Mouse (Mus musculus): ENCODE data around the gene Bloc1s3. TPM values are rescaled to one million over a fixed set of nuclear protein-coding genes. Genes with fewer than 3 reads are reported as not detected.
"Not testable (repeated sequence)": the region's sequence is repeated elsewhere in the genome, so short reads cannot be mapped to it uniquely, and the experiment has no call there.

Bloc1s3 gene
- total RNA-seq, 2 experiments from 2014 or later, result 2.0 to 2.2 TPM

- no peak for DNase-seq
- intact Hi-C loops (cut with DNase I), result no loop called here
Measured at GRCm38 (mm10) chr7:19520032-19520431, 11.9 kb upstream of the Bloc1s3 start.

- intact Hi-C loops (cut with DNase I), result loop anchor here (2.0 kb wide), 1 partner anchor 75 kb away; no protein-coding TSS in a partner anchor
- no peak for DNase-seq
Measured at GRCm38 (mm10) chr7:19517652-19518365, 9.6 kb upstream of the Bloc1s3 start, which contains the start of gene Nkpd1. TSS of gene Nkpd1 (plus strand) at chr7:19517838.

GRCm38 (mm10) chr7:19512353-19512752 is 4.2 kb upstream of the Bloc1s3 start:
- intact Hi-C loops (cut with DNase I), result no loop called here
- no peak for DNase-seq

GRCm38 (mm10) chr7:19511934-19512333 is 3.8 kb upstream of the Bloc1s3 start:
- DNase-seq, result not testable (repeated sequence)

GRCm38 (mm10) chr7:19509786-19510185 is 1.6 kb upstream of the Bloc1s3 start:
- intact Hi-C loops (cut with DNase I), result no loop called here
- no peak for DNase-seq

More at GRCm38 (mm10) chr7:19511934-19512333, 3.8 kb upstream of the Bloc1s3 start:
- intact Hi-C loops (cut with DNase I), result not testable (repeated sequence)

- intact Hi-C loops (cut with DNase I), result no loop called here
- DNase-seq, result no peak
Measured at GRCm38 (mm10) chr7:19508924-19509568, 879 bp upstream of the Bloc1s3 start.

GRCm38 (mm10) chr7:19507612-19507981 is 570 bp downstream of the Bloc1s3 start:
- intact Hi-C loops (cut with DNase I), result loop anchor here (2.0 kb wide), 1 partner anchor 69 kb away; the partner anchor contains the start of genes Gemin7 and Zfp296
- DNase-seq, result no peak

- DNase-seq, result peak; percentile 49 to 51
- intact Hi-C loops (cut with DNase I), result loop anchor here (2.0 kb wide), 1 partner anchor 70 kb away; the partner anchor contains the start of genes Gemin7 and Zfp296
Measured at GRCm38 (mm10) chr7:19506969-19507611, 1.1 kb downstream of the Bloc1s3 start.

GRCm38 (mm10) chr7:19506326-19506725 is 1.8 kb downstream of the Bloc1s3 start:
- intact Hi-C loops (cut with DNase I), result loop anchor here (2.0 kb wide), 1 partner anchor 70 kb away; the partner anchor contains the start of genes Gemin7 and Zfp296
- DNase-seq, result no peak

- DNase-seq, result peak; percentile 52 to 70
- intact Hi-C loops (cut with DNase I), result loop anchor here (5.0 kb wide), 3 partner anchors 41 to 114 kb away; partner anchors contain the start of gene Exoc3l2
Measured at GRCm38 (mm10) chr7:19503481-19504068, 4.6 kb downstream of the Bloc1s3 start.

- intact Hi-C loops (cut with DNase I), result loop anchor here (5.0 kb wide), 3 partner anchors 39 to 116 kb away; partner anchors contain the start of gene Exoc3l2
- no peak for DNase-seq
Measured at GRCm38 (mm10) chr7:19501658-19502057, 6.5 kb downstream of the Bloc1s3 start.

- intact Hi-C loops (cut with DNase I), result loop anchor here (5.0 kb wide), 3 partner anchors 38 to 117 kb away; partner anchors contain the start of gene Exoc3l2
- DNase-seq, result no peak
Measured at GRCm38 (mm10) chr7:19500420-19501363, 7.5 kb downstream of the Bloc1s3 start.

- intact Hi-C loops (cut with DNase I), result no loop called here
- DNase-seq, result no peak
Measured at GRCm38 (mm10) chr7:19498326-19498725, 9.8 kb downstream of the Bloc1s3 start.

- DNase-seq, result no peak
- intact Hi-C loops (cut with DNase I), result no loop called here
Measured at GRCm38 (mm10) chr7:19496214-19496555, 12.0 kb downstream of the Bloc1s3 start.

- intact Hi-C loops (cut with DNase I), result no loop called here
- DNase-seq, result peak; percentile 48 to 52
Measured at GRCm38 (mm10) chr7:19495521-19496213, 12.5 kb downstream of the Bloc1s3 start.

- intact Hi-C loops (cut with DNase I), result no loop called here
- no peak for DNase-seq
Measured at GRCm38 (mm10) chr7:19494751-19495474, 13.3 kb downstream of the Bloc1s3 start.

- intact Hi-C loops (cut with DNase I), result no loop called here
- peak; percentile 48 to 51 for DNase-seq
Measured at GRCm38 (mm10) chr7:19491731-19492130, 16.4 kb downstream of the Bloc1s3 start.

GRCm38 (mm10) chr7:19489525-19489924 is 18.6 kb downstream of the Bloc1s3 start:
- DNase-seq, result no peak
- intact Hi-C loops (cut with DNase I), result no loop called here
